Mouse (Mus musculus) Patski (cell line): Measurements from ENCODE around the gene Zdhhc18. TPM values are rescaled to one million over a fixed set of nuclear protein-coding genes. Genes with fewer than 3 reads are reported as not detected.

Experiments
- ATAC-seq: fragments of 100-300 bp; one replicate; pipeline ENCODE4 v1.8.0; 2021
- CTCF ChIA-PET: fragments of 350-600 bp; sonication (Branson Sonifier 250); formaldehyde crosslinking; loops from one replicate; lab custom pipeline; 2022; ENCODE audit warnings: inconsistent platforms; lab: Charles Lee
- POLR2A ChIA-PET: fragments of 350-600 bp; sonication (Branson Sonifier 250); formaldehyde crosslinking; loops from one replicate; lab custom pipeline; 2022; ENCODE audit warnings: antibody characterized with exemption, inconsistent platforms; lab: Charles Lee
- DNase-seq: peaks from one replicate; pipeline ENCODE4 v3.0.0-alpha.2; 2011; ENCODE audit warnings: low read depth, low spot score
- H3K27me3 ChIP-seq: fragments of 371-371 bp; one replicate; pipeline ENCODE4 v1.5.1; 2021
- CTCF ChIP-seq: fragments of 100-300 bp; IDR thresholded peaks from one replicate; pipeline ENCODE4 v1.5.1; 2021
- in situ Hi-C: fragments of 300-500 bp; cut with MboI; formaldehyde crosslinking; loops from 3 replicates; pipeline ENCODE4 v1.11.1; 2018; ENCODE audit warnings: low pct_unique_long_range_greater_than_20kb, mixed read lengths
- polyA plus RNA-seq: library from polyadenylated mRNA; unstranded; gene quantifications from one replicate; pipeline ENCODE4 v1.2.3, GENCODE M21; 2021

The Zdhhc18 gene
- polyA plus RNA-seq, 1 experiment from 2014 or later: 48.3 TPM

GRCm38 (mm10) chr4:133632483-133633327 is 17.2 kb downstream of the Zdhhc18 start:
- ChIA-PET POLR2A (no interaction called here), CTCF (interaction anchor here (0.9 to 2.0 kb wide), 5 partner anchors 13 to 40 kb away, joined by 3 to 11 read pairs (median 6); partner anchors contain the start of gene Zdhhc18)
- no peak for ATAC-seq
- H3K27me3 ChIP-seq: no peaks in the 10 kb centered on the region
- no peak for DNase-seq
- no peak for TF ChIP-seq CTCF
- in situ Hi-C loops: no loop called here

DNA sequence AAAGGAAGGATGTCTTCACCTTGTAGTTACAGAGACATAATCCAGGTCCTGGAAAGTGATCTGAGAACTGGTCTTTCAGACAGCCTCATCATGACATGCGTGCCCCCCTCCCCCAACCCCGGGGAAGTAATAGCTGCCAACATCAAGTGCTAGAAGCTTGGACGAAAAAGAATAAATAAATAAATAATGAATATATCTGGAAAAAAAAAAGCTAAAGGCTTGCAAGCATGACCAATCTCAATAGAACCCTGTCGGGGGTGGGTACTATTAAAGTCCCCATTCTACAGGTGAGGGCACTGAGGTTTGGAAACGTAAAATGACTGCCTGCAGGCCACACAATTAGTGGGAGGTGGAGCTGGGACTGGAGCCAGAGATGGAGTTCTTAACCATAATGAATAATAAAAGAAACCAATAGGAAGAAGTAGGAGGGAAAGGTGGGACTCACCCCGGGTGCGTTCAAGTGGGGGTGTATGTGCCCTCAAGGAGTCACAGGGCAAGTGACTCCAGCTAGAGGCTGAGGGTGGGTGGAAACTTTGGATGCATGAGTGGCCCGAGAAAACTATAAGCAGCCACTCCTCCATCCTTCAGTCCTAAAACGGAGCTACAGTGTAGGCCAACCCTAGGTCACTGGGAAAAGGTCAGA is 18.1 kb downstream of the Zdhhc18 start:
- in situ Hi-C loops: no loop called here
- ATAC-seq: no peak
- ChIA-PET POLR2A (no interaction called here), CTCF (interaction anchor here (0.9 to 2.0 kb wide), 5 partner anchors 12 to 39 kb away, joined by 3 to 11 read pairs (median 6); partner anchors contain the start of gene Zdhhc18)
- no peak for DNase-seq
- no peak for TF ChIP-seq CTCF
- no peaks in the 10 kb centered on the region for H3K27me3 ChIP-seq

DNA sequence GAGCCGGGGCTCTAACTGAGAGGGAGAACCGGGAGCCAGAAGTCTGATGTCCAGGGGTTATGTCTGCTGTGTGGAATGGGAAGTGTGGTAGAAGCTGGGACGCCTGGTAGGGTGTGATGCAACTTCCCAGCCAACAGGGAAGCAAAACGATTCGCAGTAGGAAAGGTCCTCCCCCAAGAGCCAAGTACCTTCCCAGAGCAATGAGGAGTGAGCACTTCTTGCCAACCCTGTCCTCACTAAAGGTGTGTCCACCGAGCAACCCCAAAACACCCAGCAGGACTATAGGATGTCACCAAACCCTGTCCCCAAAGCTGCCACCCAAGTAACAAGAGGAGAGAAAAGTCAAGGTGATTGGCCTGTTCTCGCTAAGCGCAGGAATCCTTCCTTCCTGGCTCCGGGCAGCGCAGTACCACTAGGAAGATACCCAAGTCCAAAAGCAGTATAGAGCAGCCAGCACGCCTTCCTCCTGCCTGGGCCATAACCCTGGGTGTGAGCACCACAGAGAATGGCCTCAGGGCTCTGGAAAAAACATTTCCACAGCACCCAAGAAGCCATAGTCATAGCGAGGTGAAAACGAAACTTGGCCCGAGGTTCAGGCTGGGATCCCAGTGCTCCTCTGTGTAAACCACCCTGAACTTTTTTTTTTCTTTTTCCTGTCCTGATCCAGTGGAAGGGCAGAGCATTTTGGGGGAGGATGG is 18.7 kb downstream of the Zdhhc18 start:
- ATAC-seq: no peak
- POLR2A ChIA-PET: interaction anchor here (0.8 kb wide), 1 partner anchor 9 kb away, joined by 3 read pairs; no protein-coding TSS in a partner anchor
- in situ Hi-C loops: no loop called here

DNA sequence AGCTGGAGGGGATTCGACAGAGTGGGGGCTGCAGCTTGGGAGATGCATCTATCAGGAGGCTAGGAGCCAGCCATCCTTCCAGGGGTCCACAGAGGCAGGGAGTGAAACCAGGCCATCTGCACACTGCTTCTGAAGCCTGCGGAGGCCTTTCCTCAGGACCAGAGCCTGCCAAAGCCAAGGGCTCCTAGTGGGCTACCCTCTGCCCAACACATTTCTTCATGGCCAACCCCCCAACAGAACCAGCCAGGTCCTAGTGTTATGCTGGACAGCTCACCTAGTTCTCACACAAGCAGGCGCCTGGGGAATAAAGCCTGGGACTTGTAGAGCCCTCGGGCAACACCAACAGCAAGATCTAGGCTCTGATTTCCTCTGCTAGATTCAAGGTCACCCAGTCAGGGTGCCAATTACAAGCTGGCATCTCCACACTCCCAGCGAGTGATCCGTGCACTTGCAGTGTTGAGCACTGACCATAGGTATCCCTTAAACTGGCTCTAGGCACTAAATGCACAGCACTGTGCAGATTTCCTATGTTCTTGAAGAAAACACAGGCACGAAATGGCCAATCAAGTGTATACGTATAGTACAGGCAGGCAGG is 19.5 kb downstream of the Zdhhc18 start:
- DNase-seq: no peak
- POLR2A ChIA-PET: interaction anchor here (0.8 kb wide), 1 partner anchor 9 kb away, joined by 3 read pairs; no protein-coding TSS in a partner anchor
- TF ChIP-seq CTCF: no peak
- ATAC-seq: no peak
- no peaks in the 10 kb centered on the region for H3K27me3 ChIP-seq
- in situ Hi-C loops: no loop called here
- CTCF ChIA-PET: no interaction called here

More for the DNA sequence above, 18.7 kb downstream of the Zdhhc18 start:
- CTCF ChIA-PET: interaction anchor here (1.2 to 2.0 kb wide), 3 partner anchors 11 to 38 kb away, joined by 6 to 11 read pairs (median 6); partner anchors contain the start of gene Zdhhc18
- no peak for TF ChIP-seq CTCF
- no peaks in the 10 kb centered on the region for H3K27me3 ChIP-seq
- DNase-seq: no peak

- POLR2A ChIA-PET: no interaction called here
- ATAC-seq (no peak), DNase-seq (no peak)
- in situ Hi-C loops: no loop called here
- CTCF ChIA-PET: interaction anchor here (1.4 to 1.6 kb wide), 2 partner anchors 20 to 21 kb away, joined by 3 to 4 read pairs; partner anchors contain the start of gene Zdhhc18
- H3K27me3 ChIP-seq: no peaks in the 10 kb centered on the region
- TF ChIP-seq CTCF: no peak
Measured at GRCm38 (mm10) chr4:133629191-133629590, 20.8 kb downstream of the Zdhhc18 start.

DNA sequence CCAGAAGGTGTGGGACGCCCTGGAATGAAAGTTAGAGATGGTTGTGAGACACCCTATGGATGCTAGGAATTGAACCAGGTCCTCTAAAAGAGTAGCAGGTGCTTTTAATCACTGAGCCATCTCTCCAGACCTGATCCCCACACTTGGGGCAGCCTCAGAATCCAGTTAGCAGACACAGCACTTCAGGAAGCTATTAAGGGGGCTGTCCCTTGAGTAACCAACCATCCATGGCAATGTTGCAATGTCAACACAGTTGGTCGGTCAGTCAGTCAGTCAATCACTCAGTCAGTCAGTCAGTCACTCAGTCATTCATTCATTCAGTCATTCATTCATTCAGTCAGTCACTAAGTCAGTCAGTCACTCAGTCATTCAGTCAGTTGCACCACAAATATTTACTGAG is 21.4 kb downstream of the Zdhhc18 start:
- POLR2A ChIA-PET: no interaction called here
- in situ Hi-C loops: no loop called here
- no peak for TF ChIP-seq CTCF

GRCm38 (mm10) chr4:133627039-133627438 is 22.9 kb downstream of the Zdhhc18 start:
- no peak for ATAC-seq
- POLR2A ChIA-PET: no interaction called here
- CTCF ChIA-PET: interaction anchor here (1.3 kb wide), 1 partner anchor 23 kb away, joined by 3 read pairs; no protein-coding TSS in a partner anchor
- no peak for TF ChIP-seq CTCF
- H3K27me3 ChIP-seq: no peaks in the 10 kb centered on the region
- no peak for DNase-seq
- in situ Hi-C loops: no loop called here

More for the DNA sequence above, 21.4 kb downstream of the Zdhhc18 start:
- CTCF ChIA-PET: interaction anchor here (1.4 to 1.6 kb wide), 2 partner anchors 19 to 21 kb away, joined by 3 to 4 read pairs; partner anchors contain the start of gene Zdhhc18
- ATAC-seq: no peak
- H3K27me3 ChIP-seq: no peaks in the 10 kb centered on the region
- DNase-seq: no peak

DNA sequence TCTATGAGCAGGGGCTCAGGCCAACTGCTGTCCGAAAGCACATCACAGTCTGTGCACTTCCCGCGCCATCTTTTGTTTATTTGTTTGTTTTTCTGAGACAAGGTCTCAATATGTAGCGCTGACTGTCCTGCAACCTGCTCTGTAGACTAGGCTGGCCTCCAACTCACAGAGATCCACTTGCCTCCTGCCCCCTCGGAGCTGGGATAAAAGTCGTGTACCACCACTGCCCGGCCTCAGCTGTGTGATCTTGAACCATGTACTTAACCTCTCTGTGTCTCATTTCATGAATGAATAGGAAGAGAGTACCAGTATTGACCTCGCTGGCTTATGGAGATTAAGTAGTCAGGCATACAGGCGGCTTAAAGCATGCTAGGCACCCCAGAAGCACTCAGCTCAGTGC is 23.3 kb downstream of the Zdhhc18 start:
- ChIA-PET POLR2A (no interaction called here), CTCF (interaction anchor here (1.3 kb wide), 1 partner anchor 22 kb away, joined by 3 read pairs; no protein-coding TSS in a partner anchor)
- in situ Hi-C loops: no loop called here
- ATAC-seq (no peak), DNase-seq (no peak)
- TF ChIP-seq CTCF: no peak
- no peaks in the 10 kb centered on the region for H3K27me3 ChIP-seq

GRCm38 (mm10) chr4:133626221-133626620 is 23.7 kb downstream of the Zdhhc18 start:
- POLR2A ChIA-PET: no interaction called here
- DNase-seq (no peak), ATAC-seq (no peak)
- no peaks in the 10 kb centered on the region for H3K27me3 ChIP-seq
- in situ Hi-C loops: no loop called here
- no peak for TF ChIP-seq CTCF
- CTCF ChIA-PET: interaction anchor here (1.1 to 1.4 kb wide), 3 partner anchors 22 to 35 kb away, joined by 3 read pairs; partner anchors contain the start of gene Zdhhc18

- no peaks in the 10 kb centered on the region for H3K27me3 ChIP-seq
- POLR2A ChIA-PET: no interaction called here
- in situ Hi-C loops: no loop called here
- CTCF ChIA-PET: interaction anchor here (1.1 to 1.4 kb wide), 4 partner anchors 21 to 34 kb away, joined by 3 read pairs; partner anchors contain the start of gene Zdhhc18
- peak; percentile 76 for ATAC-seq
- DNase-seq: peak; percentile 98
- TF ChIP-seq CTCF: no peak
Measured at GRCm38 (mm10) chr4:133625621-133626071, 24.3 kb downstream of the Zdhhc18 start.
